Mouse (Mus musculus) lung, postnatal 36 days (tissue): Measurements from ENCODE around the gene Psma5.
A peak's percentile ranks its signal among the peaks of the same experiment; 100 is the strongest.

ENCODE experiments used
- DNase-seq: peaks from one replicate; pipeline ENCODE4 v3.0.0; 2022; ENCODE audit warnings: mixed read lengths

The Psma5 gene

DNA sequence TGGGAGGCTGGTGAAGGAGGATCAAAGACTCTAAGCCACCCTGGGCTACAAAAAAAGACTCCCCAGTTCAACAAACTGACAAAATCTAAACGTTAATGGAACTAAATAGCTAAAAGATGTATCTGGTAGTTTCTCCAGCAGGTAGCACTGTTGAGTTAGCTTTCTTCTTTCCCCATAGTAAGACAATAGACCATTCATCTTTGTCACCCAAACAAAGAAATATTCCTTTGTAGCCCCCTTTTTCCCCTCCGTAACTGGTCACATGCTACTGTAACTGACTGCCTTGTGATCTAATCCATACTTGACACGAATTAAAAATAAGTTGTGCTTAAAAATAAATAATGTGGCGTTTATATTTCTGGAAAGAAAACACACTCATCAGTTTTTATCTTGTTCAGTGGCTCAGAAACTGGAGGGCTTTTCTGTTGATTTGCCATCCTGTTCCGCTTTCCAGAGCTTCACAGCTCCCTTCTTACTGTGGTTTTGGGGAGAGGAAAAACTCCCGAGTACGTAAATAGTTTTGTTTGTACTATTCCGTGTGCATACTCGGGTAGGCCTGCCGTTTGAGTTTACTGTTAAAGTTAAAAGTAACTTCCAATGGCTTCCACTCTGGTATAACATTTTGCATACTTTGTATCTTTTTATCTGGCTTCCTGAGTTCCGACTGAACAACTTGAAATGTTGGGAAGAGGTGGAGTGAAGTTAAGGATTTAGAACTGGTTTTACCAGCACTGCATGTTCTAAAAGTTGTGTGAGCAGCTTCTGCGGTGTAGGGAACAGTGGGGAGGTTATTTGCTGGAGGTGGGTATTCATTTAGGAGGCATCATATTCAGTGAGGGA is 25.9 kb downstream of the Psma5 start:
- peak; percentile 86 for DNase-seq

GRCm38 (mm10) chr3:108283241-108283561 is 26.5 kb downstream of the Psma5 start:
- peak; percentile 15 for DNase-seq

DNA sequence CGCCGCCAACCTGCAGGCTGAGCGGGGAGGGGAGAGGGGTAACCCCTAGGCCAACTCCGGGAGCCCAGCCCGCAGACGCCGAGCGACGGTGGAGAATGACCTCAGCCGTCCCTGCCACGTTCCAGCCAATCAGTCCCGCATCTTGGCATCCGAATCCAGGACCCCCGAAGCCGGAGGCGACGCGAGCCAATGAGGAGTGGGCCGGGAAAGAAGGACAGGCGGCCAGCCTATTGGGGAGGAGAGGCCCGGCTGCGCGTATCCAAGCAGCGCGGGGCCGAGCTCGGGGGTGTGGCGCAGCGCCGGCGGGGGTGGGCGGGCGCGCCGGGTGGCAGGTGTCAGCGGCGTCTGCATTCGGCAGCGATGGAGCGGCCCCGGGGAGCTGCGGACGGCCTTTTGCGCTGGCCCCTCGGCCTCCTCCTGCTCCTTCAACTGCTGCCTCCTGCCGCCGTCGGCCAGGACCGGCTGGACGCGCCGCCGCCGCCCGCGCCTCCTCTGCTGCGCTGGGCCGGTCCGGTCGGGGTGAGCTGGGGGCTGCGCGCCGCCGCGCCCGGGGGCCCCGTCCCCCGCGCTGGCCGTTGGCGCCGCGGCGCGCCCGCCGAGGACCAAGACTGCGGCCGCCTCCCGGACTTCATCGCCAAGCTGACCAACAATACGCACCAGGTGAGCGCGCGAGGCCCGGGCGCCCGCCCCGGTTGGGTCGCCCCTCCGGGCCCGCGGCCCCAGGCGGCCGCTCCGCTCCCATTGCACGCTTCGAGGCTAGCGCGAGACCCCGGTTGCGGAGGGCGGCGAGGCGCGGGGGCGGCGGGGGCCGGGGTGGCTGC is 27.3 kb downstream of the Psma5 start, which contains the start of gene Sort1:
TSS of gene Sort1 (plus strand) at position 302 of the 821 bp plus-strand sequence.
- DNase-seq = peak; percentile 89

DNA sequence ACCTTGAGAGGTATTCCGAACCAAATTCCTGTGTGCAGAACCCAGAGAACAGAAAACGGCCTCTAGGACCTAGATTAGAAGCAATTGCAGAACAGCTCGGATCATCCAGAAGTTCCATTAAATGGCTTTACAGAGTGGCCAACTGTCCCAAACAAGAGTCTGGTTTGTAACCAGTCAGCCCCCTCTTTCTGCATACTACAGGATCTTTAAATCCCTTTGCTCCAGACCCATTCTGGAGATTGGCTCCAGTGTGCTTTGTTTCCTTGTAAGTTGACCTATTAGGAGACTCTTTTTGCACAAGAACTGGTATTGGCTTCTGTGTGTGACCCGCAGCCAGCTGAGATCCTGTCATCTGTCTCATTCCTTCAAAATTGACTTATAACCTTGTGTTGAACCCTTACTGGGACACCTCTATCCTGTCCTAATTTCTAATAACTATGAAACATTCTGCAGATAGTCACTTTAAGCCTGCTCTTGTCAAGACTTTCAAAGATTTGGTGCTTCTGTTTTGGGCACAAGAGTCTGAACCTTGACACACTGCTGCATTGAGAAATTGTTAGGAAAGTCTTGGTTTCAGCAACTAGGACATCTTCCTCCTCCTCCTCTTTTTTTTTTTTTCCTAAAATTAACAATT is 28.5 kb downstream of the Psma5 start:
- peak; percentile 50 for DNase-seq

GRCm38 (mm10) chr3:108286671-108287439 is 30.1 kb downstream of the Psma5 start:
- peak; percentile 17 for DNase-seq

GRCm38 (mm10) chr3:108287811-108288805 is 31.4 kb downstream of the Psma5 start:
- peak; percentile 84 for DNase-seq

GRCm38 (mm10) chr3:108289311-108290130 is 32.8 kb downstream of the Psma5 start:
- DNase-seq = peak; percentile 84

DNA sequence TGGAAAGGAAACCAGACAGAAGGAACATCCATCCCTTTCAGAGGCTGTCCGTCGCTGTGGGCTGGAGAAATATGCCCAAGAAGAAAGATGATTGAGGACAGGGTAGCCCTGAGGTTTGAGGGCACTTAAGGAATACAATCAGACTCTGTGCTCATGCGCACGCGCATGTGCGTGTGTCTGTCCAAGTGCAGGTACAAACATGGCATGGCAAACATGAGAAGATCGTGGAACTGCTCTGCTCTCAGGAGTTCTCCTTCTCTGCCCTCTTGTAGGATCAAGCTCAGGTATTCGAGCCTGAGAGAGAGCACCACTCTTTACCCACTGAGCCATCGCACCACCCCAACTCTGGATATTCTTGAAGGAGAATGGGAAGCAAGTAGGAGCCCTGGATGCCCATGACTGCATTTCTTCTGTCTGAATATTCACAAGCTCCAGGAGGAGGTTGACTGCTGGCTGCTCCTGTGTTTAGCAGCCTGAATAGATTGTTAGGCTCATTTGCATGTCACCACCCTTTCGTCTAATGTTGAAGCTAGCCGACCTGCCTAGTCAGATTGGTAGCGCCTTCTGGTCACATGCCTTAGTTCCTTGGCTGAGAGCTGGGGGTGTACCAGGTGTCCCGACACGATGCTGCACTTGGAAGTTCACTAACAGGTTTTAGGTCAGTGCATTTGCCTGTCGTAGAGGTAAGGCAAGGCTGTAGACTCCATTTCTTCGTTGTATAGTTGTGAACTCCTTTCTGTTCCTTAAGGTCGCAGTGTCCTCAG is 34.5 kb downstream of the Psma5 start:
- DNase-seq = peak; percentile 67

DNA sequence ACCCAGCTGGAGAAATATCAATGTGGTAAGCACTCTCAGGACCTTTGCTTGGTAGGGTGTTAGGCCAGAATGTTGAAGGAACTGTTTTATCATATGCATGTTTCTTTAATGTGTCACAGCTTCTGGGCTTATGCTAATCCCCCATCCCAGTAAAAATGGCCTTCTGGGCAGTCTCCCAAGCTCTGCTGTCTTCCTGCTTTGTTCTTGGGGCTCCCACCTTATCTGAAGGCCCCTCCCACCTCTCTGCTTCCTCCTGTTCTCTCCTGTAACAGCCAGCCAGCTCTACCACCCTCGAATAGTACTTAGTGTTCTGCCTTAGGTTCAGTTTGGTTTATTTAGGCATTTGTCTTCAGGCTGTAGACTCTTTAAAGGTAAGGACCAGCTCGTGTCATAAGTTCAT is 37.7 kb downstream of the Psma5 start:
- DNase-seq = peak; percentile 71

GRCm38 (mm10) chr3:108295379-108296219 is 38.9 kb downstream of the Psma5 start:
- DNase-seq = peak; percentile 89

DNA sequence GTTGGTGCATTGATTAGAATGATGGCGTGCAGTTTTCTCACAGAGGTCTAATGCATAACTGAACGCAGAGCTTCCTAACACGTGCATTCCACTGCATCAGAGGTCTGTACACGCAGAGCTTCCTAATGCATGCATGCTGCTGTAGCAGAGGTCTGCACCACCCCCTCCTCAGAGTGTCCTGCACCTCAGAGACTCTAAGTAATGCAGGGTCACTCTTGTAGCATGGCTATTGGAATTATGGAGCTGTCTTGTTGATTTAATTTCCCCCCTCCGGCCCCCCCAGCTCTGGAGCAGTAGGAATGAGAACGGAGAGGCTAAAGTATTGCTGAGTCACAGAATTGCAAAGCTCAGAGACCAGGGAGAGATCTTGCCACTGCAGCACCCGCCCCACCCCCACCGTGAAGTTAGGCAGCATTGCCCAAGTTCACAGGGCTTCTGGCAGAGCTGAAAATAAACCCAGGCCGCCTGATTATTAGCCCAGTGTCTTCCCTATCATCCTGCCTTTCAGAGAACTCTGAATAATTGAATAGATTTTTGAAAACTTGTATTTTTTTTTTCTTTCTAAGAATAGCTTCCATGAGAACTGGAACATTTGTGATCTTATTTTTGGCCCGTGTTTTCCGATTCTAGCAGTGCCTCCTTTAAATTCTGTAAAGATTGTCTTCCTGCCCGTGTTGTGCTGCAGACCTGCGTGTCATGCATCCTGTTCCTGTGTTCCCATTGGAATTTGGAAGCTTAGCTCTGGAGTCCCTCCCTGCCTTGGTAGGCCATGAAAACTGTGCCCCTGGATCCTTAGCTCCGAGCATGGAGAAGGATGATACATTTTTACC is 39.7 kb downstream of the Psma5 start:
- DNase-seq = peak; percentile 86

- DNase-seq = peak; percentile 18
These were observed 40.3 kb downstream of the Psma5 start for GRCm38 (mm10) chr3:108297050-108297419.

DNA sequence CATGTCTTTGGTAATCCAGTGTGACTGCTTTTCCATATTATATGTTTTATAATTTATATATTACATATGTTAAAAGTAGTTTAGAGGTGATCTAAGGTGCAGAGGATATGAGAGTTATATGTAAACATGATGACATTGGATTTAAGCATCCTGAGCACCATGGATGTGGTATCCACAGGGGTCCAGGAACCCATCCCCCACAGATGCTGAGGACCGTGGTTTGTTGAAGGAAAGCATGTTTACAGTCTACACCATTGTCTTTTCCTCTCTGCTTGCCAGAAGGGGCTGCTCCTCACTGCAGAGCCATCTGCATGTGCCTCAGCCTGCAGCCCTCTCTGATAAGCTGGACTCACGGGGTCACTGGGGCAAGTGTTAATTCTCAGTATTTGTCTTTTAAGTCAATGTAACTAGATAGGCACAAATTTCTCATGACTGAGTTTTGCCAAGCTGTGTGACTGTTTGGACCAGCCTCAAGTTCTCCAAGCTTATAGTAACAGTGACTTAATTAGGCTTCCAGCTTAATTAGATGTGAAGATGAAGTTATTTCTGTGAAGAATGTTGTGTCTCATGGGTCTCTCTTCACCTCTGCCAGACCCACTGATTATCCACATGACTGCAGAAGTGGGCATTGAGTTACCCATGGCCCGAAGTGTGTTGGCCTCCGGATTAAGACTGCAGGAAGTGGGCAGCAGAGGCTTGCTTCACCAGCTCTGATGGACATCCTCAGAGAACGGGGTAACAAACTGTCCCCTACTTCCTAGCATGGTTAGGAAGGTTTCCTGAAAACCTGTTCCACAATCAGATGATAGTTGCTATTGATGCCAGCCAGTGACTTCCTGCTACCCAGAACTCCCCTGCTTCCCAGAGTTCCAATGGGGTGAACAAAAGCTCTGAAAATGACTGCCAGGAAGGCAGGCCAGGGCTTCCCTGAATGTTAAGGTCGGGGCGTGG is 41.2 kb downstream of the Psma5 start:
- DNase-seq = peak; percentile 52

- no peak for DNase-seq
These were observed 43.8 kb downstream of the Psma5 start for GRCm38 (mm10) chr3:108300455-108301030.

- no peak for DNase-seq
These were observed 47.0 kb downstream of the Psma5 start for GRCm38 (mm10) chr3:108303683-108304082.

DNA sequence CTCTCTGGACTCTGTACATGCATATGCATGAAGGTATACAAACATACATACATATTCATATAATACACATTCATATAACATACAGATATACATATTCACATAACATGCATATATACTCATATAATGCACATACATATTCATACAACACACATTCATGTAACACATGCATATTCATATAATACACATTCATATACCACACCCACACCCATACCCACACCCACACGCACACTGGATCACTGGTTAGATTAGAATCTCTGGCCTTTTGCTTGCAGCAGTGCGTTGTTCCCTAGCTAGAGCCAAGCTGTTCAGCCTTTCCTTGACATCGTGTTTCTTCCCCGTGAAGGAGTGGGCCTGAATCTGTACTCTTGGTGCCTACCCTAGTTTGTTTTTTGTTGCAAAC is 48.0 kb downstream of the Psma5 start:
- DNase-seq = no peak
